Mouse (Mus musculus) splenic B cell, adult 2 months (primary cell): ENCODE results near the gene Nle1.

ENCODE experiments used
- DNase-seq: peaks from one replicate; pipeline ENCODE4 v3.0.0-alpha.2; 2011; ENCODE audit warnings: low read depth, low spot score
- H3K27me3 ChIP-seq: 2 replicates; pipeline ENCODE4 v1.6.1; 2012; ENCODE audit warnings: mild to moderate bottlenecking, low read length, moderate library complexity, mixed read lengths; ENCODE audit not compliant: control insufficient read depth, poor library complexity, insufficient read depth, severe bottlenecking
- H3K36me3 ChIP-seq: 2 replicates; pipeline ENCODE4 v1.6.1; 2012; ENCODE audit warnings: mild to moderate bottlenecking, low read length, moderate library complexity, mixed read lengths; ENCODE audit not compliant: control insufficient read depth, poor library complexity, insufficient read depth, severe bottlenecking

The Nle1 gene

GRCm38 (mm10) chr11:82897478-82897877, 10.7 kb downstream of the Nle1 start:
- H3K27me3 ChIP-seq: no peaks in the 10 kb centered on the region
- no peaks in the 10 kb centered on the region; the same call in 1 of the 2 replicates for H3K36me3 ChIP-seq
- no peak for DNase-seq

- Histone ChIP-seq H3K27me3 (no peaks in the 10 kb centered on the region), H3K36me3 (no peaks in the 10 kb centered on the region)
- DNase-seq: no peak
These were observed 16.3 kb downstream of the Nle1 start, which contains the start of gene Fndc8 for GRCm38 (mm10) chr11:82891936-82892335. Gene Fndc8 (plus strand): TSS chr11:82892124.

DNA sequence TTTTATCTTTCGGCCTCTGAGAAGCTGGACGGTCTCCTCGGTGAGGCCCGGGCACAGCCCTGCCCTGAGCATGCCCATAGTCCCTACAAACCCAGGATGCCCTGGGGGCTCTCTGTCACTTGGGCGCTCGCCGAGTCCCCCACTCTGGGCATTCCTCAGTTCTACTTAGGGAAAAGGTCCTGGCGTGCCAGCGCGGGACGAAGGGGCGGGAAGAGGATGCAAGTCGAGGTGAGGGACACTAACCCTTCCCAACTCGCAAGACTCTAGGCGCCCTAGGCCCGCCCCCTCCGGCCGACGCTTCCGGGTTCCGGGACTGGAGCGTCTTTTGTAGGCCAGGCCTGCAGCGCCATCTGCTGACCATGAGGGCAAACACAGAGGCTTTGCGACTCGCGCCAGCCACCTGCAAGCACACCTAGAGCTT, 17.9 kb downstream of the Nle1 start, which contains the start of gene Rad51d:
Rad51d (minus strand) TSS at position 273 of the 421 bp plus-strand sequence.
- Histone ChIP-seq H3K36me3 (no peaks in the 10 kb centered on the region; the same call in 1 of the 2 replicates), H3K27me3 (no peaks in the 10 kb centered on the region)
- peak; percentile 95 for DNase-seq

DNA sequence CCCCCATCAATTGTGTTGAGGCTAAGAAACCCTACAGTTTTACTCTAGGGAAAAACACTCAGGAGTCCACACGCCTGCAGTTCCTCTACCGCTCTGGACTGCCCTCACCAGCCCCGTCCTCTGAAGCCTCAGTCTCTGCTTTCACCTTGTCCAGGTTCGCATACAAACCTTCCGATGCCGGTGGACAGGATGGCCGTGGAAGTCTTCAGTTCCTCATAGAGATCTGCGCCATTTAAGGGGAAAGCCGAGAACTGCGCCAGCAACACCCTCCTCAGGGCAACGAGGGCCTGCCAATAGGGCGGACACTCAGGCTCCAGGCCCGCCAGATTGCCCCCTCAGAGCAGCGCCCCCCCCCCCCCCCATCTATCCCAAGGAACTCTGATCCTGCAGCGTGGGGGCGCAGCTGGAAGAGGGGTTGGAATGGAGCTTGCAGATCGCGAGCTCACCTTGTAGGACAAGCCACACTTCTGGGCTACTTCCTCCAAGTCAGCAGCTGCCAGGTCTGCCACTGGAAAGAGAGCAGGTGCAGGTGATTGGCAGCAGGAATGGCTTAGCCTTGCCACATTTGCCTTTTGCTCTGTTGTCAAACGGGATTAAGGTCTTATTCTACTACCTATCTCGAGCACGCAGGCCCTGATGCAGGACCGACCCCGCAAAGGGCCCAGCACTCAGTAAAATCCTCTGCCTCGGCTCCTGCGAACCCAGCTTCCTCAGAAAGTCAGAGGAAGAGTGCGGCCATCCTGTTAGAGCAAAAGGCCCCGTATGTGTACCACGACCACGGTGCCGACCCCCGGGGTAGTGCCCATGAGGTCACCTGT, 18.5 kb downstream of the Nle1 start:
- peak; percentile 42 for DNase-seq
- Histone ChIP-seq H3K36me3 (no peaks in the 10 kb centered on the region; the same call in 1 of the 2 replicates), H3K27me3 (no peaks in the 10 kb centered on the region)

GRCm38 (mm10) chr11:82888491-82888946, 19.7 kb downstream of the Nle1 start:
- no peaks in the 10 kb centered on the region; the same call in 1 of the 2 replicates for H3K36me3 ChIP-seq
- no peak for DNase-seq
- no peaks in the 10 kb centered on the region for H3K27me3 ChIP-seq

GRCm38 (mm10) chr11:82886559-82886958, 21.7 kb downstream of the Nle1 start:
- Histone ChIP-seq H3K27me3 (no peaks in the 10 kb centered on the region), H3K36me3 (peaks cover 1% of the 10 kb centered on the region; the same call in 1 of the 2 replicates)
- peak; percentile 29 for DNase-seq

- no peak for DNase-seq
- Histone ChIP-seq H3K27me3 (no peaks in the 10 kb centered on the region), H3K36me3 (peaks cover 3% of the 10 kb centered on the region; the same call in 1 of the 2 replicates)
These were observed 25.0 kb downstream of the Nle1 start for GRCm38 (mm10) chr11:82883180-82883579.

DNA sequence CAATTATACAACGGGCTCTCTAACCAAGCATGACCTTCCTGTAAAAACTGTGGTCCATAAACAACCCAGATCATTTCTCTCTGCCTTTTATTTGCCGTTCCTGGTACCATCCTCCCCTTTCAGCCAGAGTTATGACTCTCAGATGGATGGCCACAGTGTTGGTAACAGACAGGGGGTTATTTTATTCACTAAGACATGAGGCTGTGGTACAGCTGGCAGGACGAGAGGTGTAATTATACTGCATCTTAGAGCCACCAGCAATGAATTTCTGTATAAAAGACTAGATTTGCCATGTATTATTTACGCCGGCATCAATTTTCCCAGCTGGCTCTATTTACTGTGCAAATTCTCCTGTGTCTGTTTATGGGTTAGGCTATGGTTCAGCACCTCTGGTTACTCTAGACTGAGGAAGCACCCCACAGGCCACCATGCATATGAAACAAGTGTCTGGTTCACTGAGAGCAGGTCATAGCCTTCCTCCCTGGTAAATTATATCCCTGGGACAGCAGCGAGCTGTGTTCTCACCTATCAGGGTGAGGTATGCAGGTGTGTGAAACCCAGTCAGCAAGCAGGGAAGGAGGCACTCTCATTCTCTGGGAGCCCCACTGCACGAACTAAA, 30.4 kb downstream of the Nle1 start:
- no peak for DNase-seq
- Histone ChIP-seq H3K36me3 (peaks cover 3% of the 10 kb centered on the region; the same call in 1 of the 2 replicates), H3K27me3 (no peaks in the 10 kb centered on the region)

- no peaks in the 10 kb centered on the region for H3K27me3 ChIP-seq
- H3K36me3 ChIP-seq: no peaks in the 10 kb centered on the region; the same call in 1 of the 2 replicates
- DNase-seq: no peak
These were observed 32.6 kb downstream of the Nle1 start for GRCm38 (mm10) chr11:82875631-82876030.

GRCm38 (mm10) chr11:82874924-82875323, 33.3 kb downstream of the Nle1 start:
- no peak for DNase-seq
- no peaks in the 10 kb centered on the region; the same call in 1 of the 2 replicates for H3K36me3 ChIP-seq
- H3K27me3 ChIP-seq: no peaks in the 10 kb centered on the region

GRCm38 (mm10) chr11:82871031-82871446, 37.2 kb downstream of the Nle1 start, which contains the start of gene Rffl:
Gene Rffl (minus strand): TSS chr11:82871210.
- Histone ChIP-seq H3K27me3 (no peaks in the 10 kb centered on the region), H3K36me3 (no peaks in the 10 kb centered on the region)
- DNase-seq: peak; percentile 96

- H3K27me3 ChIP-seq: no peaks in the 10 kb centered on the region
- DNase-seq: peak; percentile 76
- H3K36me3 ChIP-seq: no peaks in the 10 kb centered on the region
These were observed 37.8 kb downstream of the Nle1 start for GRCm38 (mm10) chr11:82870173-82871030.

- no peaks in the 10 kb centered on the region for H3K27me3 ChIP-seq
- no peaks in the 10 kb centered on the region for H3K36me3 ChIP-seq
- no peak for DNase-seq
These were observed 38.6 kb downstream of the Nle1 start for GRCm38 (mm10) chr11:82869506-82870172.

DNA sequence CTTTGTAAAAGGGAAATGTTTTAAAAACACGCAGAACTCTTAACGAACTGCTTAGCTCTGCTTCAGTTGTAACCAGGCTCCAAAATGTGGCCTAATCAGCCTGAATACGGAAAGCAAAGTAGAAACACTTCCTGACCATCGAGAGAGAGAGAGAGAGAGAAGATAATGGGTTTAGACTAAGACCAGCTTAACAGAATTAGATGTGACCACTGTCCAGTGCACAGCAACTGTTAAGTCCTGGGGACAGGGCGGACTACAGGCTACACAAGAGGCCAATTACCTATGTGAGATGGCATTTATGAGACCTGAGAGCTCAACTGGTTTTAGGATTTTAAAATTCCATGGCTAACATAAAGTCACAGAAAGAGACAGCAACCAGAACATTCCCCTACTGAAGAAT, 40.3 kb downstream of the Nle1 start:
- DNase-seq: no peak
- Histone ChIP-seq H3K36me3 (no peaks in the 10 kb centered on the region), H3K27me3 (no peaks in the 10 kb centered on the region; the same call in 1 of the 2 replicates)
